Comparison of ENCODE assay signal across 8 mouse cellular contexts in genomic region chr3:154597561-154597960, GRCm38 (mm10). TPM values are rescaled to one million over a fixed set of nuclear protein-coding genes. Genes with fewer than 3 reads are reported as not detected.
A peak's percentile ranks its signal among the peaks of the same experiment; 100 is the strongest.
DNase-seq lines count a peak whose midpoint lies in the region; ATAC-seq and TF ChIP-seq lines count a peak whose summit lies in the region.

No protein-coding gene starts in this region.

- no peak for ATAC-seq in forebrain, embryonic 14.5 days
- ATAC-seq in neural tube, embryonic 14.5 days (ENCODE audit: low read depth): no peak

- H3K4me1 ChIP-seq in cerebellum, adult 2 months (ENCODE audit: control insufficient read depth, insufficient read depth, low read length): no peaks in the 10 kb centered on the region
- H3K4me1 ChIP-seq in E14TG2a.4 (replicated peaks; ENCODE audit: low read depth, low read length): peaks cover 12% of the 10 kb centered on the region
- peaks cover 7% of the 10 kb centered on the region; the same call in 1 of the 2 replicates for H3K4me1 ChIP-seq in forebrain, embryonic 14.5 days (ENCODE audit: control insufficient read depth, insufficient read depth, low read length)
- H3K4me1 ChIP-seq in neural tube, embryonic 14.5 days (ENCODE audit: control insufficient read depth, insufficient read depth, low read length): peaks cover 9% of the 10 kb centered on the region; the same call in 1 of the 2 replicates

- 39% methylated on average over 7 of the region's 7 CpGs for WGBS in cerebellum, adult 2 months
- 38% methylated on average over 7 of the region's 7 CpGs for WGBS in forebrain, embryonic 14.5 days
- WGBS in large intestine, adult 2 months: 25% methylated on average over 7 of the region's 7 CpGs
- WGBS in neural tube, embryonic 14.5 days: 34% methylated on average over 7 of the region's 7 CpGs

- intact Hi-C loops in left cerebral cortex, postnatal 36 days (cut with DNase I): loop anchor here (5.0 kb wide), 1 partner anchor 1965 kb away; the partner anchor contains the start of gene Negr1

- TF ChIP-seq CTCF in cerebellum, adult 2 months (IDR thresholded peaks at IDR 0.05; ENCODE audit: borderline replicate concordance, insufficient read depth, low read depth, low read length): no peak
- no peak for TF ChIP-seq CTCF in E14TG2a.4 (conservative IDR thresholded peaks at IDR 0.05; ENCODE audit: low read length)

- peak overlapping the region; percentile 67 for H3K4me2 ChIP-seq in forebrain, embryonic 14.5 days (ENCODE audit: low read length)
- H3K4me2 ChIP-seq in neural tube, embryonic 14.5 days (ENCODE audit: low read depth, low read length): peak overlapping the region; percentile 78

- peak in 1 of 2 experiments; percentile 14 for DNase-seq in cerebellum, adult 2 months
- DNase-seq in cerebellum, adult 8-10 months: no peak
- DNase-seq in forebrain, embryonic 14.5 days (ENCODE audit: low spot score): no peak
- DNase-seq in large intestine, adult 2 months (ENCODE audit: low read depth, low spot score): peak; percentile 18
- DNase-seq in left cerebral cortex, postnatal 36 days (ENCODE audit: low spot score in 2 of 2): no peak
- DNase-seq in right cerebral cortex, postnatal 14 days: no peak

- no peaks in the 10 kb centered on the region for H3K27me3 ChIP-seq in cerebellum, adult 2 months (ENCODE audit: control insufficient read depth, insufficient read depth, low read length)
- no peaks in the 10 kb centered on the region for H3K27me3 ChIP-seq in E14TG2a.4 (ENCODE audit: insufficient read depth, low read length)
- no peaks in the 10 kb centered on the region for H3K27me3 ChIP-seq in forebrain, embryonic 14.5 days (replicated peaks; ENCODE audit: control insufficient read depth, insufficient read depth, low read length)
- H3K27me3 ChIP-seq in neural tube, embryonic 14.5 days (ENCODE audit: control insufficient read depth, insufficient read depth, low read length): no peaks in the 10 kb centered on the region

- H3K9ac ChIP-seq in forebrain, embryonic 14.5 days (ENCODE audit: low read length): peak overlapping the region; percentile 84
- H3K9ac ChIP-seq in neural tube, embryonic 14.5 days (replicated peaks; ENCODE audit: low read depth, low read length): peak overlapping the region; percentile 83; the same call in 1 of the 2 replicates

- peak overlapping the region; percentile 26; the same call in 1 of the 2 replicates for H3K27ac ChIP-seq in cerebellum, adult 2 months (ENCODE audit: insufficient read depth, low read length)
- no peak overlapping the region for H3K27ac ChIP-seq in forebrain, embryonic 14.5 days (ENCODE audit: low read depth, low read length)
- no peak overlapping the region for H3K27ac ChIP-seq in neural tube, embryonic 14.5 days (ENCODE audit: low read depth, low read length)

- peak overlapping the region; percentile 89 for H3K4me3 ChIP-seq in cerebellum, adult 2 months (replicated peaks; ENCODE audit: insufficient read depth, low read depth, low read length)
- H3K4me3 ChIP-seq in E14TG2a.4 (replicated peaks; ENCODE audit: low read length): peak overlapping the region; percentile 96
- peak overlapping the region; percentile 86 for H3K4me3 ChIP-seq in forebrain, embryonic 14.5 days (ENCODE audit: low read depth, low read length)
- H3K4me3 ChIP-seq in neural tube, embryonic 14.5 days (ENCODE audit: low read depth, low read length): peak overlapping the region; percentile 86

- TF ChIP-seq POLR2A in cerebellum, adult 2 months (IDR thresholded peaks at IDR 0.05; ENCODE audit: borderline replicate concordance, insufficient read depth, low read length): no peak

- peaks cover 26% of the 10 kb centered on the region for H3K36me3 ChIP-seq in E14TG2a.4 (ENCODE audit: insufficient read depth, low read length)
- H3K36me3 ChIP-seq in forebrain, embryonic 14.5 days (ENCODE audit: control insufficient read depth, insufficient read depth, low read length): peaks cover 18% of the 10 kb centered on the region
- no peaks in the 10 kb centered on the region for H3K36me3 ChIP-seq in neural tube, embryonic 14.5 days (ENCODE audit: control insufficient read depth, insufficient read depth, low read length)

- H3K9me3 ChIP-seq in E14TG2a.4 (ENCODE audit: low read length): no peaks in the 10 kb centered on the region
- H3K9me3 ChIP-seq in forebrain, embryonic 14.5 days (replicated peaks; ENCODE audit: control insufficient read depth, low read length): no peaks in the 10 kb centered on the region
- no peaks in the 10 kb centered on the region for H3K9me3 ChIP-seq in neural tube, embryonic 14.5 days (ENCODE audit: control insufficient read depth, low read length)

RNA-seq across cellular contexts. Expression of gene Tyw3, which starts 0.7 kb away (rescaled TPM):
- polyA plus RNA-seq in cerebellum, adult 2 months (2012; rRNA removed): 21.6 and 26.4 TPM in 2 replicates
- polyA plus RNA-seq in forebrain, embryonic 14.5 days (2014; fragmentation: Nextera tagmentation; extraction: Ambion mirVana): 15.2 and 15.7 TPM in 2 replicates
- 1.9 and 2.2 TPM in 2 replicates for polyA plus RNA-seq in large intestine, adult 2 months (2012; rRNA removed)
- 13.8 and 15.4 TPM in 2 replicates for polyA plus RNA-seq in neural tube, embryonic 14.5 days (2014; fragmentation: Nextera tagmentation; extraction: Ambion mirVana)
- 10 to 100 TPM; 12.3 to 14.7 TPM for total RNA-seq in left cerebral cortex, postnatal 36 days (2021)

RNA-seq across cellular contexts. Expression of gene Cryz, which starts 1.1 kb away (rescaled TPM):
- 12.9 and 17.1 TPM in 2 replicates for polyA plus RNA-seq in cerebellum, adult 2 months (2012; rRNA removed)
- polyA plus RNA-seq in forebrain, embryonic 14.5 days (2014; fragmentation: Nextera tagmentation; extraction: Ambion mirVana): 11.0 and 12.8 TPM in 2 replicates
- 1.1 and 1.3 TPM in 2 replicates for polyA plus RNA-seq in large intestine, adult 2 months (2012; rRNA removed)
- 9.0 and 9.6 TPM in 2 replicates for polyA plus RNA-seq in neural tube, embryonic 14.5 days (2014; fragmentation: Nextera tagmentation; extraction: Ambion mirVana)
- 10 to 100 TPM; 19.8 to 22.2 TPM for total RNA-seq in left cerebral cortex, postnatal 36 days (2021)
